Mouse (Mus musculus) CH12F3 (cell line): ENCODE measurements around the gene Otulin.

Experiments used
- in situ Hi-C: fragments of 300-500 bp; cut with MboI; formaldehyde crosslinking; loops from 2 replicates; pipeline ENCODE4 v1.14.3; 2020; ENCODE audit warnings: low sequenced_read_pairs

The Otulin gene

GRCm38 (mm10) chr15:27630601-27631383 lies at the start of gene Otulin:
Gene Otulin (minus strand): TSS chr15:27630693.
- in situ Hi-C loops, result no loop called here

GRCm38 (mm10) chr15:27678511-27678910 lies 48.0 kb upstream of the Otulin start:
- in situ Hi-C loops, result no loop called here

DNA sequence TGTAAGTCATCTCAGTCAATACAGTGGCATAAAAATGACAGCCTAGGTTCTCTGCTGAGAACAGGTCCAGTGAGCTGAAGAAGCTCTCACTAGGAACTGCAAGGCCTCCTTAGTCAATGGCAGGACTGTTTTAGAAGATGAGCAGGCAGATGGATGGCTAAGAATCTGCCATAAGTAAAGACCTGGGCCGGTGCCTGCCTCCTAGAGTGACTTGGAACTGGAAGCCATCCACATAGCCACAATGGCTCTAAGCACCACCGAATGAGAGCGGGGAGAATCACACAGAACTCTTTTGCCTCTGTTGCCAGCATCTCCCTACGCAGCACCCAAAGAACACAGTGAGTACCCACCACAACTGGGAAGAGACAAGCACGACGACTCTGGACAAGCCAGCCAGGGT lies 47.3 kb upstream of the Otulin start:
- in situ Hi-C loops, result no loop called here

DNA sequence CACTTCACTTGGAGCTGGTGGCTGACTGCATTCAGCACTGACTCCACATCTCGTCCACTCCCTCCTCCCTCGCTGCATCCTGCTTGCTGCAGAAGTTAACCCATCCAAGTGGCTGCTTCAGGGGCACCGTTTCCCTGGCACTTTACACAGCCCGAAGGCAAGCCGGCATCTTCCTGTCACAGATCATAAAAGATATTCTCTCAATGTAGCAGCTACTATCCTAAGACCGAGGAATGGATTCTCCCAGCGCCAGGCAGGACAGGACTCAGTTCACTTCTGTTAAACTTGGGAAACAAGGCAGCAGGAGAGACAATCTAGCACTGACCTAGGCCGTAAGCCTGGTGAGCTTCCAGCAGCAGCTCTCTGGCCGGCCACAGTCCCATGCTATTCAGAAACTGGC lies 45.7 kb upstream of the Otulin start:
- in situ Hi-C loops, result no loop called here

DNA sequence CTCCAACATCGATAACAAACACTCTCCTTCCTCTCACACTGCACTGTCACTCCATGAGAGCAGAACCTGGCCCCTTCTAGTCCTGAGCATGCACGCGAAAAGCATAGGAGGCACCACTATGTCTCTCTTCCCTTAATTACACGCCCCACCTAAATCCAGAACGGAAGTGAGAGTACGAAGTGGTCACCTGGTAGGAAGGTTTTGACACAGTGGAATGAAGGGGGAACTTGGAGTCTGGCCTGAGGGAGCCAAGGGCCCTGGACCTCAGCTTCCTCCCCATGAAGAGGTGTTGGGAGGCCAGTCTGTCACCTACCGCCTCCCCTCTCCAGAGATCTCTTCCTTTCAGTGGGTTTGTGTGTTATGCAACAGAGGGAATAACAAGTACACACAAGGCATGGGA lies 44.6 kb upstream of the Otulin start:
- in situ Hi-C loops, result no loop called here

DNA sequence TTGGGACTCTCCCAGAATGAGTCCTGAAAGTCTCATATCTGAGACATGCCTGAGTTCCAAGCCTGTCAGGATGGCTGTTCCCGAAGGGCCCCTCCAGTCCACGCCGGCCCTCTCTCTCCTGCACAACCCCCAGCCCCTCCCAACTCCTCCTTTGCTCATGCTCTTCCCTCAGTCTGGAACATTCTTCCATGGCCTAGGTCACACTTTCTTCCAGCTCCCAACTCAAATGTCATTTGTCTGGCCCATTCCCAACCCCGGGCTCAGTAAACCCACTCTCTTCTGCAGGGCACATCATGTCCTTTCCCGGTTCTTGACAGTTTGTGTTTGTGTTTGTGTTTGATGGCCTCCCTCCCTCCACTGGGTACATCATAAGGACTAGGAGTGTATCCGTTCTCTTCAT lies 43.5 kb upstream of the Otulin start:
- in situ Hi-C loops, result no loop called here

DNA sequence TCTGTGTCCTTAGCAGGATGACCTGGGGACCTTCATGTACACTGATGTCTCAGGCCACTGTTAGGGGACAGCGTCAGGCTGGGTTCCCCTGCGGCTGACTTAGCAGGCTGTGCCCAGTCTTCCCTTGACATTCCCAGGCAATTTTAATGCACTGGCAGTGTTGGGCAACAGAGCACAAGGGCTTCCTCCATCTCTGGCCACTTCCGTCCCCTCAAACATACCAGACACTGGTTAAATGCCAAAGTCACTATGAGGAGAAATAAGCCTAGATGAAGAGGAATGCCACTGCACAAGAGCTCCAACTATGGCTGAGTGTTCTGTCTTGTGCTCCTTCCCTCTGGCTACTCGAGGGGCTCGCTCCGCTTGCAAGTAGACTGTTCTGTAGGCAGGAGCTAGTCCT lies 42.7 kb upstream of the Otulin start:
- in situ Hi-C loops, result no loop called here

- in situ Hi-C loops, result no loop called here
Observed at GRCm38 (mm10) chr15:27672259-27672658, 41.8 kb upstream of the Otulin start.

- in situ Hi-C loops, result no loop called here
Observed at GRCm38 (mm10) chr15:27671612-27672245, 41.2 kb upstream of the Otulin start.

DNA sequence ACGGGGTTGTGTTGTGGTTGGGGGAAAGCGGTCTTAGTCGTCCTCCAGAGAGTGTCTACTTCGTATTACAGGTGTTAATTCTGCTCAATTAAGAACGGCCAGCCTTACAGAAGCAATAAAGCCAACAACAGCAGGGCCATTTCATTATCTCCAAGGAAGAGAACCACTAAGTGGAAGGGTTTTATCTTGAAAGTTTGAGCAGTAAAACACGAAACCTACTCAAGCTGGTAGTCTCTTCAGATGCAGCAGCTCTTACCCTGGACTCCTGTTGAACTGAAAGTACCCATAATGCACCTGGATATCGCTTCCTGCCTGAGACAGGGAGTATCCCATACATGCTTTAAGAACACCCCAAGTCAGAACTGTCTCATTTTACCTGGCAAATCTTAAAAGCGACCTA lies 40.2 kb upstream of the Otulin start:
- in situ Hi-C loops, result no loop called here

GRCm38 (mm10) chr15:27669931-27670411 lies 39.5 kb upstream of the Otulin start:
- in situ Hi-C loops, result no loop called here

GRCm38 (mm10) chr15:27669276-27669675 lies 38.8 kb upstream of the Otulin start:
- in situ Hi-C loops, result no loop called here

- in situ Hi-C loops, result no loop called here
Observed at GRCm38 (mm10) chr15:27668557-27668956, 38.1 kb upstream of the Otulin start.

DNA sequence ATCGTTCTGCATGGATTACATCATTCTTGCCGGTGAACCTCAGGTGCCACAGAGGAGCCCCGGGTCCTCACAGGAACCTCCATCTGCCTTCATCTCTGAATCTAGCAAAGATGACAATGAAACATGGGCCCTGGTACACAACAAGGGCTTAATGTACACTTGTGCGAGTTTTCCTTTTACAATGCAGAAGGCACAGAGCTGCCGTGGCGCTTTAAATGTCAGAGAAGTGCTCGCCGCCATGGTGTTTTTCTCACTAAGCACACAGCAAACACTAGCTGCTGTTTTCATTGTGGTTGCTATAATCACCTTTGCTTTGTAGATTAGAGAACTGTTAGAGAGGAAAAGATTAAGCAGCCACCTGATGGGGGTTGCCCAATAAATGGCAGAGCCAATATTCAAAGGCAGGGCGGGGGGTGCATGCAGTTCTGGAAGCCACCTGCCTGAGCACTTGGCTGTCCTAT lies 37.5 kb upstream of the Otulin start:
- in situ Hi-C loops, result no loop called here

GRCm38 (mm10) chr15:27666911-27667539 lies 36.5 kb upstream of the Otulin start:
- in situ Hi-C loops, result no loop called here

- in situ Hi-C loops, result no loop called here
Observed at GRCm38 (mm10) chr15:27665392-27665911, 35.0 kb upstream of the Otulin start.

DNA sequence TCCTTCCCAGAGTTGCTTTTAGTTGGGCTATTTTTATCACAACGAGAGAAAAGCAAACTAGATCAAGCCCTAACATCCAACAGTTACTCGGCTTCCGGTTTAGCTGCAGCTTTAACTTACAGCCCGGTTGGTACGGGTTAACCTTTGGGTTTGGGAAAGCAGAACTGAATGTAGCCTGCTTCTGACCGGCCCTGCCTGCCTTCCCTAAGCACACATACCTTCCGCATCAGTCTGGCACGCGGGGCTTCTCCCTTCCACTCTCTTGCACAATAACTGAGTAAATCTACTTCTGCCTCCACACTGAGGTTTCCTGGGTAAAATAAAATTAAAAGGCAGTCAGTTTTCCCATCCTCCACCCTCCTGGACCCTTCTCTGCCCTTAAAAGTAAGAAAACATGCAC lies 33.6 kb upstream of the Otulin start:
- in situ Hi-C loops, result no loop called here

- in situ Hi-C loops, result no loop called here
Observed at GRCm38 (mm10) chr15:27662699-27663098, 32.2 kb upstream of the Otulin start.

DNA sequence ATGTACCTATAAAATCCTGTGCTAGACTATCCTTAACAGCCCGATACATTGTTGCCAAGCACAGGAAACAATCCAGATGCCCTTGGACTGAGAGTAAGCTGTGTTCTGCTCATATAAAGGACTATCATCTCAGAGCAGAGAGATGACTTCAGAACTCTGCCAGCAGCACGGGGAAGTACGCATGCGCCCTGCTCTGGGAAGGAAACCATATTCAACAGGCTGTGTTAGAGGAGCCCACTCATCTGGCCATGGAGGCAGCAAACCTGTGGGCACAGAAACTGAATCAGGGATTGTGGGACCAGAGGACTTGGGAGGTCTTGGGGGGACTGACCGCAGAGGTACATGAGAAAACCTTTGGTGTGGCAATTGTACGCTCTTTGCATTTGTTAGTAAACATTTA lies 31.2 kb upstream of the Otulin start:
- in situ Hi-C loops, result no loop called here

GRCm38 (mm10) chr15:27659592-27660244 lies 29.2 kb upstream of the Otulin start:
- in situ Hi-C loops, result no loop called here

DNA sequence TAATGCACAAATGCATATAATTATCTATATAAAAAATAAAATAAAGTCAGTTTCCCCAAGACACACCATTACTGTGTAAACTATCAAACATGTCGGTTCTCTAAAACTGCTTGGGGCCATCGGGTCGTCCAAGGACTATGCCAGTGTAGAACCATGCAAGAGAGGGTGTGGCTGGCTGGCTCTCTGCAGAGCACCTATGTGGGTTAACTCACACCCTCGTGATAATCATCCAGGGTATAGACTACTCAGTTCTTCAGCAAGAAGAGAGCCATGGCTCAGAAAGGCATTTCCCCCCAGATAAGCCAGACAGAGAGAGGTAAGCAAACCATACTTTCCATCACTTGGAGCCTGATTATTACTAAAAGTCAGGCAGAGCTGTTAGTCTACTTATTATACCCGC lies 28.6 kb upstream of the Otulin start:
- in situ Hi-C loops, result no loop called here
